Mouse (Mus musculus) MEL (cell line): ENCODE results near the gene Cbx5.

ENCODE experiments used
- CHD1 ChIP-seq: IDR thresholded peaks from 2 replicates; pipeline ENCODE4 v1.6.1; 2012; ENCODE audit warnings: low read depth, mild to moderate bottlenecking, inconsistent platforms, low read length, improper control_type of control experiment
- CTCF ChIP-seq, 3 experiments: IDR thresholded peaks in 2 of 3; conservative IDR thresholded peaks in 1 of 3; 2 replicates each; pipeline ENCODE4 v1.5.1; 2011 to 2012; ENCODE audit warnings: low read length in 3 of 3, low read depth in 2 of 3, mild to moderate bottlenecking in 2 of 3, improper control_type of control experiment in 1 of 3, inconsistent platforms in 1 of 3, mixed read lengths in 1 of 3, moderate library complexity in 1 of 3; ENCODE audit not compliant: control insufficient read depth in 1 of 3, insufficient read depth in 1 of 3, poor library complexity in 1 of 3, severe bottlenecking in 1 of 3
- EP300 ChIP-seq, 2 experiments: IDR thresholded peaks; 2 replicates each; pipeline ENCODE4 v1.6.1; 2011; ENCODE audit warnings: improper control_type of control experiment in 2 of 2, low read length in 2 of 2, low read depth in 1 of 2, mild to moderate bottlenecking in 1 of 2
- KAT2A ChIP-seq: conservative IDR thresholded peaks from 2 replicates; pipeline ENCODE4 v1.6.1; 2012; ENCODE audit warnings: low read depth, low read length, improper control_type of control experiment, inconsistent platforms
- MYB ChIP-seq: IDR thresholded peaks from 2 replicates; pipeline ENCODE4 v1.6.1; 2011; ENCODE audit warnings: mild to moderate bottlenecking, low read depth, low read length, improper control_type of control experiment
- POLR2A ChIP-seq, 2 experiments: IDR thresholded peaks; 2 replicates each; pipeline ENCODE4 v1.6.1; 2011 to 2012; ENCODE audit warnings: low read length in 2 of 2, mild to moderate bottlenecking in 2 of 2, control low read depth in 1 of 2, improper control_type of control experiment in 1 of 2, low read depth in 1 of 2, moderate library complexity in 1 of 2; ENCODE audit not compliant: control insufficient read depth in 1 of 2, insufficient read depth in 1 of 2, poor library complexity in 1 of 2
- ZNF384 ChIP-seq: IDR thresholded peaks from 2 replicates; pipeline ENCODE4 v1.6.1; 2012; ENCODE audit warnings: low read depth, mild to moderate bottlenecking, inconsistent platforms, low read length, improper control_type of control experiment

DNA sequence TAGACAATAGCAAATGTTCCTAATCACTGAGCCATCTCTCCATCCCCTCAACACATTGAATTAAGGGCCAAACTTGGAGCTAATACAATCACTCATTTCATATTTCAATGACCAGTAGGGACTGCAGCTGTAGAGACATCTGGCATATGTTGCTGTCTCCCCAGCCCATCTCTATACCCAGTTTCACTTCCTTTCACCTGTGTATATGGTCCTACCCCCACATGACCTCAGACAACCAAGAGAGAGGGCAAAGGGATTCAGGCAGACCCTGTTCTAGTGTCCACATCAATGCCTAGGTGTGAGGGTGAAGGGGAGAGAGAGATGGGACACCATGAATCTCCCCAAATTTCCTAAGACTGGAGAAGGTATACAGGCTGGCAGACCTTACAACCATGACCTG is 59.2 kb downstream of the Cbx5 start:
- TF ChIP-seq ZNF384 (no peak), CTCF (IDR thresholded peaks at IDR 0.05 in 2 of 3, conservative IDR thresholded peaks at IDR 0.05 in 1 of 3; ENCODE audit: control insufficient read depth in 1 of 3, insufficient read depth in 1 of 3, low read depth in 2 of 3, low read length in 3 of 3, poor library complexity in 1 of 3, severe bottlenecking in 1 of 3) (no peak), CHD1 (no peak), POLR2A (IDR thresholded peaks at IDR 0.05; ENCODE audit: control insufficient read depth in 1 of 2, insufficient read depth in 1 of 2, low read depth in 1 of 2, low read length in 2 of 2, poor library complexity in 1 of 2) (no peak), EP300 (IDR thresholded peaks at IDR 0.05; ENCODE audit: low read depth in 1 of 2, low read length in 2 of 2) (no peak), KAT2A (no peak), MYB (no peak)
